Mouse (Mus musculus): Measurements from ENCODE around the gene Acvr2b.

- no peak for TF ChIP-seq CTCF (conservative IDR thresholded peaks at IDR 0.05; ENCODE audit: low read length)
- no peak for TF ChIP-seq POU5F1 (IDR thresholded peaks at IDR 0.05; ENCODE audit: borderline replicate concordance, low read length)
- TF ChIP-seq NANOG (IDR thresholded peaks at IDR 0.05; ENCODE audit: borderline replicate concordance, low read length) = no peak
Measured at GRCm38 (mm10) chr9:119478345-119478744, 76.4 kb downstream of the Acvr2b start.

All from E14TG2a.4 (cell line).